Mouse (Mus musculus) forebrain, postnatal 0 days (tissue): ENCODE results near the gene Pld1. TPM values are rescaled to one million over a fixed set of nuclear protein-coding genes. Genes with fewer than 3 reads are reported as not detected.

Experiments used
- ATAC-seq: fragments of 200-750 bp; cut with Nextera tagmentation; 2 replicates; pipeline ENCODE4 v1.8.0; 2017; ENCODE audit warnings: mild to moderate bottlenecking, moderate library complexity
- DNase-seq: peaks from one replicate; pipeline ENCODE4 v3.0.0-alpha.2; 2015
- H3K27ac ChIP-seq: fragments of 300-500 bp; sonication (generic); 2 replicates; pipeline ENCODE4 v1.5.1; 2014; ENCODE audit warnings: low read depth, mild to moderate bottlenecking, antibody characterized with exemption, low read length, moderate library complexity, mixed read lengths
- H3K27me3 ChIP-seq: fragments of 300-500 bp; sonication (generic); 2 replicates; pipeline ENCODE4 v1.6.1; 2014; ENCODE audit warnings: mild to moderate bottlenecking, low read length, mixed read lengths; ENCODE audit not compliant: insufficient read depth
- H3K36me3 ChIP-seq: fragments of 300-500 bp; sonication (generic); 2 replicates; pipeline ENCODE4 v1.6.1; 2014; ENCODE audit warnings: mild to moderate bottlenecking, moderate library complexity; ENCODE audit not compliant: insufficient read depth
- H3K4me1 ChIP-seq: fragments of 300-500 bp; sonication (generic); 2 replicates; pipeline ENCODE4 v1.6.1; 2014; ENCODE audit warnings: antibody characterized with exemption; ENCODE audit not compliant: insufficient read depth
- H3K4me2 ChIP-seq: fragments of 300-500 bp; sonication (generic); 2 replicates; pipeline ENCODE4 v1.6.1; 2014; ENCODE audit warnings: low read depth, mild to moderate bottlenecking, moderate library complexity
- H3K4me3 ChIP-seq: fragments of 300-500 bp; sonication (generic); 2 replicates; pipeline ENCODE4 v1.5.1; 2014; ENCODE audit warnings: low read depth, low read length, mixed read lengths
- H3K9ac ChIP-seq: fragments of 300-500 bp; sonication (generic); 2 replicates; pipeline ENCODE4 v1.6.1; 2014; ENCODE audit warnings: mild to moderate bottlenecking
- H3K9me3 ChIP-seq: fragments of 300-500 bp; sonication (generic); 2 replicates; pipeline ENCODE4 v1.6.1; 2016; ENCODE audit warnings: low read length
- CTCF ChIP-seq: sonication (generic); IDR thresholded peaks from 2 replicates; pipeline ENCODE4 v1.5.1; 2016; ENCODE audit warnings: antibody characterized with exemption, control low read depth, low read depth
- WGBS: fragments of 180-500 bp; shearing (Covaris S2); extraction: QIAGEN DNeasy Blood & Tissue Kit; methylation state at CpG from one replicate; pipeline ENCODE4 v1.1.7; 2014; 5-methylcytosine and 5-hydroxymethylcytosine counted together
- polyA plus RNA-seq: library from polyadenylated mRNA; unstranded; fragments of >200 nt; fragmentation: Nextera tagmentation; extraction: Ambion mirVana; gene quantifications from 2 replicates; pipeline ENCODE4 v1.2.1, GENCODE M21; 2015
- total RNA-seq: library from RNA; depleted of rRNA; stranded (reverse); fragments of >200 nt; gene quantifications from 2 replicates; pipeline ENCODE4 v1.2.3, GENCODE M21; 2014

The Pld1 gene
- total and polyA plus RNA-seq, 2 experiments from 2014 or later: 3.5 to 13.5 TPM

DNA sequence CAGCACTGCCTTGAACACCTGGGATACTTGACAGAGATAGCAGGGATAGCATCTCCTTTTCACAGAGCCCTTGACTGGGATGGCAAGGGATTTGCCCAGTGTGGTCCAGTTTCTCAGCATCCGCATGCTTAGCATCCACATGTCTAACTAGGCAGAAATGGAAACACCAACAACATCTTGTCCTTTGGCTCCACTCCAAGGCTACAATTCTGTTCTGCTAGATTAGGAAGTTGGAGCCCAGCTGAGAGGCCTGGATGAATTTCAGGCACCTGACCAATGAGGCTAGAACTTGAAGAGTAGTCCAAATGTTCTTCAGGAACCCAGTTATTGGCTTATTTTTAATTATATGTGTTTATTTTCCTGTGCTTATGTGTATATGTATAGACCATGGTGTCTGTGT is 141.6 kb downstream of the Pld1 start:
- H3K4me3 ChIP-seq: no peak overlapping the region
- no peak overlapping the region for H3K27ac ChIP-seq
- H3K36me3 ChIP-seq: no peaks in the 10 kb centered on the region
- no peak overlapping the region for H3K9ac ChIP-seq
- no peaks in the 10 kb centered on the region for H3K4me1 ChIP-seq
- ATAC-seq (no peak), DNase-seq (no peak)
- TF ChIP-seq CTCF: no peak
- H3K27me3 ChIP-seq: no peaks in the 10 kb centered on the region
- WGBS: 72% methylated on average over 1 of the region's 1 CpGs
- H3K9me3 ChIP-seq: no peaks in the 10 kb centered on the region
- no peak overlapping the region for H3K4me2 ChIP-seq

DNA sequence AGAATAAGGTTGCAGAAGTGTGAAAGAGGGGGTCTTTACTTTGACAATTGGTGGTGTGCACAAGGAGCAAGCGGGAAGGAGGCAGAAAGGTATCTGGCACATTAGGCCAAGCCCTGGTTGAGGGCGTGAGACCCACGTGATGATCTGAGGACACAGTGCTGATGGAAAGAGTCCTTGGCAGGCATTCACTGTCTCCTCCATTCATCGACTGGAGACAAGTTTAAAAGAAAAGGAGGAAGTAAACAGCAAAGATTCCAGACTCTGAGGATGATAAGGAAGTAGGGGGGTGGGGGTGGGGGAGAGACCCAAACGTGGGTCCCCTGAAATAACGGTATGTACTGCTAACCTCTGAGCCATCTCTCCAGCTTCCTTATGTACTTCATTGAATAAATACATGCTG is 142.5 kb downstream of the Pld1 start:
- no peaks in the 10 kb centered on the region for H3K4me1 ChIP-seq
- DNase-seq (no peak), ATAC-seq (no peak)
- no peak overlapping the region for H3K9ac ChIP-seq
- no peaks in the 10 kb centered on the region for H3K9me3 ChIP-seq
- 80% methylated on average over 6 of the region's 6 CpGs for WGBS
- H3K36me3 ChIP-seq: no peaks in the 10 kb centered on the region
- no peak overlapping the region for H3K4me2 ChIP-seq
- no peak overlapping the region for H3K27ac ChIP-seq
- TF ChIP-seq CTCF: no peak
- H3K4me3 ChIP-seq: no peak overlapping the region
- no peaks in the 10 kb centered on the region for H3K27me3 ChIP-seq

DNA sequence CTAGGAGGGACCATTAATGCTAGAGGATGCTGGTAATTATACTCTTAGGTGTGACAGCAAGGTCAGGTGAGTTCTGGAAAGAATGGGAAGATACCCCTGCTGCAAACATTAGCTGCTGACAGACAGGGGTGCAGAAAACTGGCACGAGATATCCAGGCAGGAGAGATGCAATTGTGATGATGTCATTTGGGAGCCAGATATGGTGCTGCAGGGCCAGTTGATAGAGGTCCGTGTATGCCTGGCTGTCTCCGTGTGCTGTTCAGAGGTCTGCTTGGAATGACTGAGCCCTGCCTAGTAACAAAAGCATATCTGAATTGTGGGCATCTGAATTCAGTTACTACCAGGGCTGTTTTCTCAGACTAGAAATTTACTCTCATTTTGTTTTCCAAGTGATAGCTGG is 144.7 kb downstream of the Pld1 start:
- Histone ChIP-seq H3K27ac (no peak overlapping the region), H3K9ac (no peak overlapping the region), H3K4me3 (no peak overlapping the region), H3K36me3 (no peaks in the 10 kb centered on the region), H3K27me3 (no peaks in the 10 kb centered on the region), H3K9me3 (no peaks in the 10 kb centered on the region), H3K4me2 (no peak overlapping the region), H3K4me1 (no peaks in the 10 kb centered on the region)
- TF ChIP-seq CTCF: no peak
- DNase-seq (no peak), ATAC-seq (no peak)
- 83% methylated on average over 3 of the region's 3 CpGs for WGBS

DNA sequence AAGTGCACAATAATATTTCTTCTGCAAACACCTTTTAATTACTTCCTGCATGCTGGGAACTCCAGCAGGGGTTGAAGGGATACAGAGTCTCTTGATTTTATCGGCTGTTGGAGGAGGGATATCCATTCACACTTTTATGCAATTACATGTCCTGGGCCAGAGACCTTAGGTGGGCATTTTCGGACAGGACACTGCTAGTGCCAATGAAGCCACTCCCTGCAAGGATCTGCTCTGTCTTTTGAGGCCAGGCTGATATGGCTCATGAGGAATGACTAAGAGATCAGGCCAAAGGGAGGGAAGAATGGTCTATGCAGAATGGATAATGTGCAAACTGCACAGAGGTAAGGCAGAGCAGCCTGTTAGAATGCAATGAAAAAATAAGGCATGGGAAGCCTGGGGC is 145.8 kb downstream of the Pld1 start:
- no peak overlapping the region for H3K4me3 ChIP-seq
- no peak for TF ChIP-seq CTCF
- no peak overlapping the region for H3K4me2 ChIP-seq
- no peak for DNase-seq
- no peak overlapping the region for H3K27ac ChIP-seq
- H3K27me3 ChIP-seq: no peaks in the 10 kb centered on the region
- no peak overlapping the region for H3K9ac ChIP-seq
- ATAC-seq: no peak
- H3K4me1 ChIP-seq: no peaks in the 10 kb centered on the region
- H3K9me3 ChIP-seq: no peaks in the 10 kb centered on the region
- H3K36me3 ChIP-seq: no peaks in the 10 kb centered on the region
- WGBS: 63% methylated on average over 2 of the region's 2 CpGs

DNA sequence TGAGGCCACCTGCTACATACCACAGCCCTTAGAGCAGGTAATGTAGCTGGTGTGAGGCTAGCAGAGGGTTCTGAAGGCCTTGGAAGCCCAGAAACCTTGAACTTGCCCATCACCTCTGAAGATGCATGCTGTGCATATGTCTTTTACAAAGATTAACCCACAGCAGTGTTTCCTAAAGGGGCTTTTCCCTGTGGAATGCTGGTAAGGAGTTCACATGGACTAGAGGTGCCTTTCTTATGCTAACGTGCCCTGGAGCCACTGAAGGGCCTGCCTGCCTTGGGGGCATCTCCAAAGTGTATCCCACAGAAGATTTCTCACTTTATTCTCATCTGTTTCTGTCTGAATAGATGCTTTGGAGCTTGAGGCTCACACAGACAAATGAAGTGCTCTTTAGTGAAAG is 152.8 kb downstream of the Pld1 start:
- no peak for DNase-seq
- no peaks in the 10 kb centered on the region for H3K27me3 ChIP-seq
- H3K4me2 ChIP-seq: no peak overlapping the region
- H3K9me3 ChIP-seq: no peaks in the 10 kb centered on the region
- no peak overlapping the region for H3K27ac ChIP-seq
- no peak overlapping the region for H3K9ac ChIP-seq
- no peaks in the 10 kb centered on the region for H3K4me1 ChIP-seq
- 23% methylated on average over 1 of the region's 1 CpGs for WGBS
- H3K36me3 ChIP-seq: no peaks in the 10 kb centered on the region
- no peak overlapping the region for H3K4me3 ChIP-seq
- TF ChIP-seq CTCF: no peak
- no peak for ATAC-seq

DNA sequence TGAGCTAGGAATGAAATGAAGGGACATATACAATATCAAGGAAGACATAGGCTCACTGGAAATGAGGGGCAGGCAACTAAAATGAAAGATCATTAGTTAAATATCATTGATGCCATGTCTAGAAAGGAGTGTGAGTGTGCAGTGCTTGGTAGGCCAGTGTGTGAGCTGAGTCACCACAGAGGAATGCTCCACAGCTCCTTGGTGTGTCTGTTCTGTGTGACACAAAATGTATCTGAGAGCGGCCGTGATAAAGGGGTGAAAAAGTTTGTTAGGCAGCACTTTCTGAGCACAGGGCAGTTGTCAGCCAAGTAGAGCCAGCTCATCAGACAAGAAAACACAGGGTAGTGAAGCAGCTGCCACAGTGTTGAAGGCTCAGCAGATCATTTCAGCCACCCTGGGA is 153.2 kb downstream of the Pld1 start:
- Histone ChIP-seq H3K9ac (no peak overlapping the region), H3K27me3 (no peaks in the 10 kb centered on the region), H3K4me1 (no peaks in the 10 kb centered on the region), H3K4me3 (no peak overlapping the region), H3K4me2 (no peak overlapping the region), H3K9me3 (no peaks in the 10 kb centered on the region), H3K36me3 (no peaks in the 10 kb centered on the region), H3K27ac (no peak overlapping the region)
- TF ChIP-seq CTCF: no peak
- ATAC-seq: no peak
- WGBS: 79% methylated on average over 2 of the region's 2 CpGs
- DNase-seq: no peak

DNA sequence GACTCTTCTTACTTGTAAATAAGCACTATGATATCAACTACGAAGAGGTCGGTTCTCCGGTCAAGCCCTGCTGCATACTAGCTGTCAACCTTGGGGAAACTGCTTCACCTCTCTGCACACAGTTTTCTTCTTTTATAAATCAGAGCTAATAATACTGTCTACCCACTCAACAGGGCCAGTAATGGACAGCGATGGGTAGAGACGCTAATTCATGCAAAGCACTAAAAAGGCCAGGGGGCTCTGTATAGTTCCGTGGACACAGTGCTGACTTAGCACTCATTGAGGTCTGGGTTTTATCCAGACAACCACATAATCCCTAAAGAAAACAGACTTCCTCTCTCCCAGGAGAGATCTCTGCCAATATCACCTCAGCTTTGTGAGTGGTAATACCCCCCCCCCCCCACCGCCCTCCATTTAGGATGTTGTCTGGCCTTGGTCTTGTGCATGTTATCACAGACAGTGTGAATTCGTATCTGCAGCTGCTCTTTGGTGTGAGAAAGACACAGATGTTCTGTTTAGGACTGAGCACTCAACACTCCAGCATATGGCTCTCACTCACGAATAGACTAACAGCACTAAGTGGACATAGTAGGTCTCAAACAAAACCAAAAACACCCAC is 155.3 kb downstream of the Pld1 start:
- Histone ChIP-seq H3K36me3 (no peaks in the 10 kb centered on the region), H3K4me3 (no peak overlapping the region), H3K27ac (no peak overlapping the region), H3K9ac (no peak overlapping the region), H3K9me3 (no peaks in the 10 kb centered on the region), H3K27me3 (no peaks in the 10 kb centered on the region), H3K4me2 (no peak overlapping the region), H3K4me1 (no peaks in the 10 kb centered on the region)
- WGBS: 82% methylated on average over 9 of the region's 9 CpGs
- no peak for TF ChIP-seq CTCF
- no peak for ATAC-seq
- no peak for DNase-seq
